Mouse (Mus musculus) erythroblast, embryonic 14.5 days (primary cell): Measurements from ENCODE around the gene Ppp1r1a.

ENCODE experiments used
- GATA1 ChIP-seq: IDR thresholded peaks from 2 replicates; pipeline ENCODE4 v1.6.1; 2012; ENCODE audit warnings: low read length, inconsistent platforms, mixed read lengths
- TAL1 ChIP-seq: IDR thresholded peaks from 3 replicates; pipeline ENCODE4 v1.6.1; 2012; ENCODE audit warnings: low read length, inconsistent platforms, mixed read lengths

- no peak for TF ChIP-seq TAL1
- no peak for TF ChIP-seq GATA1
These were observed 39.6 kb downstream of the Ppp1r1a start for GRCm38 (mm10) chr15:103498157-103498556.
